Mouse (Mus musculus) layer of hippocampus, postnatal 14 days (tissue): ENCODE data around the gene Rell1. TPM values are rescaled to one million over a fixed set of nuclear protein-coding genes. Genes with fewer than 3 reads are reported as not detected.
"Not testable (repeated sequence)": the region's sequence is repeated elsewhere in the genome, so short reads cannot be mapped to it uniquely, and the experiment has no call there.

ENCODE experiments used
- DNase-seq, 2 experiments: peaks; one replicate each; pipeline ENCODE4 v3.0.0; 2021 to 2022; ENCODE audit warnings: low spot score in 2 of 2, mixed read lengths in 1 of 2
- total RNA-seq, 2 experiments: library from RNA; stranded (reverse); gene quantifications; 2 replicates each; pipeline ENCODE4 v1.2.3; 2021

Rell1 gene
- total RNA-seq, 2 experiments from 2014 or later = 15.4 to 15.7 TPM

DNA sequence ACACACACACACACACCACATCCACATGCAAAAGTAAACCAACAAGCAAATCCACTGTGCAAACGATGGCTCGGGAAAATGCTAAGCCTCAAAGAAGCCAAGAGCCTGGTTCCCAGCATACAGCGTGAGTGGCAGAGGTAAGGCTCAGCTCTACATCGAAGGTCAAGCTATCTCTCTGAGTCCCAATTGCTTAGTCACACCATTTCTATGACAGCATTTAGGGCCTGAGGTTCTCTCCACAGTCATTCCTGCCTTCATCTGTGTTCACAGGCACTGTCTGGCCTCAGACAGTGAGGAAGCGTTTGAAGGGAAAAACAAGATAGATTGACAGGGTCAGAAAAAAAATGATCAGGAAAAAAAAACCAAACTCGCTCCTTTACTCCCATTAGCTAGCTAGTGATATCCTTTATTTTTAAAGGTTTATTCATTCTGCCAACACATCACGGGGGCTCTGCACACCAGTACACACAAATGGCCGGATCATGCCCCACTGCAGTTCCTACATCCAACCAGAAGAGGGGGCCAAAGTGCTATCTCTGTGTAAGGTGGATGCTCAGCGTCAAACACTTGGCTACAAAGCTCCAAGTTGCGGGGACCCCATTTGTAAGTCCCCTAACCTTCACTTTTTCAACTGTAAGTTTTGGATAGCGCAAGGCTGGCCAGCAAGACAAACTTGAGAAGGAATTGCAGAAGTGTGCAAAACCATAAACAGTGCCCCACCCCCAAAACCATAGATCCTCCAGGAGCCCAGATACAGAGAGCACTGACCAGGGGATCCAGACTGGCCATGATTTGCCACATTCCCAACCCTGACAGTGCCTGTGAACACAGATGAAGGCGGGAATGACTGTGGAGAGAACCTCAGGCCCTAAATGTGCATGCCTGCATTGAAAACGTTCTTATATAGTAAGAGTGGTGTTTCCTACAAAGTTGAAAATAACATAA is 62.3 kb downstream of the Rell1 start:
- DNase-seq = peak; percentile 86 to 91

DNA sequence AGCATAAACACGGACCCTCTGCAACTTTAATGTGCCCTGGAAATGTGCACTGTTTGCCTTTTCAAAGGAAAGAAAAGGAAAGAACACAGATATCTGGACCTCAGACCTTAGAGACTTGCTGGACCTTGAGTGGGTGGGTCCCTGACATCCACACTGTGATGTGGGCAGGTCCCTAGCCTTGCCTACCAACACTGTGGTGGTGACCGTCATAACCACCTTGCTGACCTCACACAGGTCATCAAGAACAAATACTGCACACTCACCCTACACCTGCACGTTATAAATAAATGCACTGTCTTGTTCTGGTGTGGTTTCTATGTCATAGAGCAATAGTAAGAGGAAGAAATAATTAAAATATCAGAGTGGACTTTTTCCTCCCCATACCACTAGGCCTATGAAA is 65.4 kb downstream of the Rell1 start:
- DNase-seq = no peak

DNA sequence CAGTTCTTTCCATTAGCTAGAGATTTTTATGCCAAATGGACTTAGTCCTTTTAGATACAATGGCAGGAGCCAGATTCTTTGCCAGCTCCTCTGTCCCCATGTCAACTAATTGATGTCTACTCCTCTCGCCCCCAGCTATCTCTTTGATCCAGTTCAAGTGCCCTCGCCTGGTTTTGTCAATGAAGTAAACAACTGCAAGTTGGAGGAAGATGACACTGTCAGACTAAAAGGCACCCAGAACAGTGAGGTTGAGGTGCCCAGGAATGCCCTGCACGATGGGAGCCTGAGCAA is 70.9 kb downstream of the Rell1 start:
- no peak for DNase-seq

DNA sequence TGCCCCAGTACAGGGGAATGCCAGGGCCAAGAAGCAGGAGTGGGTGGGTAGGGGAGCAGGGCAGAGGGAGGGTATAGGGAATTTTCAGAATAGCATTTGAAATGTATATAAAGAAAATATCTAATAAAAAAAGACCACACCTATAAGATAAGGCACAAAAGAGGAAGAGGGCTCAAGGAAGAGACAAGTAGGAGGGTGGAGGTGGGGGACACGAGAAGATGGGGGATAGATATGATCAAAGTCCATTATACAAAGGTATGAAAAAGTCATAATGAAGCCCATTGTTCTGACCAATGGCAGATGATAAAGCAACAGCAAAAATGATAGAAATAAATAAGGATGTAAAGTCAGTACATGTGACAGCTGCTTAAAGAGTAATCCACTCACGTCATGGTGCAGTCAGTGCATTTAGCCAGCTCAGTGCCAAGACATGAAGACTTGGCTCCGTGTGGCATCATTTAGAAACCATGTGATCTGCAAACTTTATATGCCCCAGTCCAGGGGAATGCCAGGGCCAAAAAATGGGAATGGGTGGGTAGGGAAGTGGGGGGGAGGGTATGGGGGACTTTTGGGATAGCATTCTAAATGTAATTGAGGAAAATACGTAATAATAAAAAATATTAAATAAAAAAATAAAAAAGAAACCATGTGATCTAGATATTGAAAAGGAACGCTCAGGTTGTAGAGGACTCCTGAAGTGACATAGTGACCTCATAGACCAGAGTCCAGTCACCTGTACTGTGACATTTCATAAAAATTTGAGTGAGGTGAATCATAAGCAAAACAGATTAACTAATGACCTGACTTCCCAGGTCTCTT is 71.5 kb downstream of the Rell1 start:
- not testable (repeated sequence) for DNase-seq

DNA sequence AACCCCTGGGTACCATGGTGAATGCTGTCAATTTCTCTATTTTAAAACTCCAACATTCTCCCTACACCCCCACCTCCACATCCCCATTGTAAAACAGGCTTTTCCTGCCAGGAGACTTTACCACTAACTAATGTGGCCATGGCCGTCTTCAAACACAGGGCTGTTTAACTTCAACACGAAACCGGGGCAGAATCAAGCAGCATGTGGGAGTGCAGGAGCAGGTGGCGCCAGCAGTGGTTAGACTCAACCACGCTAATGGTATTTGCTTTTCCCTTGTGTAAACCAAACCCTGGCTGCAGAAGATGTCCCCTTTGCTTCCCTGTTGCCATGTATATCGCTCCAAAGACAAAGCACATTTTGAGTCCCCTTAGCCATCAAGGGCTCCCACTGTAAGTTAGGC is 76.8 kb downstream of the Rell1 start:
- DNase-seq = no peak

DNA sequence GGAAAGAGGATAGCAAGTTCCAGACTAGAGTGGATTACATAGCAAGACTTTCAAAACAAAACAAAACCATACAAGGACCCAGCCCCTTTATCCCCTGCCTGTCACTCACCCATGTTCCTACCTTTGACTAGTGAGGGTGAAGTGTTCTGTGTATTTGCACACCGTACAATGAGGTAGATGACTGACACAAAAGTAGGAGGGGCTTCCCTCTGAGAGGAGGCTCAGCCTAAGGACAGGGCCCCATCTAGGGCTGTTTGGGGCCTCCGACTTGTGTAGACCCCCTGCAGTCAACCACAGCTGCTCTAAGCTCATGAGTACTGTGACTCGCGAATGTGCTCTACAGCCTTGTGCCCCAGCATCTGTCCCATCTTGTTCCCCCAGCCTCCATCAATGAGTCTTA is 77.5 kb downstream of the Rell1 start:
- DNase-seq = no peak

DNA sequence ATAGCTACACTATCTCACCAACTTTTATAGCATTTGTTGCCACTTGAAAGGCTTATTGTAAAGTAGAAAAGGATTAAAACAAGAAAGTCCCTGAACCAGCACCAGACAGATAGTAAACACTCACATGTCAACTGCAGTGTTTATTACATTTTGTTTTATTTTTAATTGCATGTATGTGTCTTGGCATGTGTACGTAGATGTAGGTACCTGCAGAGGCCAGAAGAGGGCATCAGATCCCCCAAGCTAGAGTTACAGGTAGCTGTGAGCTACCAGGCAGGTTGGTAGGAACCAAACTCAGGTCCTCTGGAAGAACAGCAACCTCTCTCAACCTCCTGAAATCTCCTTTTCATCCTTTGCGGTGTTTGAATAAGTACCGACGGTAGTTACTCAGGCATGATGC is 81.6 kb downstream of the Rell1 start:
- no peak for DNase-seq

DNA sequence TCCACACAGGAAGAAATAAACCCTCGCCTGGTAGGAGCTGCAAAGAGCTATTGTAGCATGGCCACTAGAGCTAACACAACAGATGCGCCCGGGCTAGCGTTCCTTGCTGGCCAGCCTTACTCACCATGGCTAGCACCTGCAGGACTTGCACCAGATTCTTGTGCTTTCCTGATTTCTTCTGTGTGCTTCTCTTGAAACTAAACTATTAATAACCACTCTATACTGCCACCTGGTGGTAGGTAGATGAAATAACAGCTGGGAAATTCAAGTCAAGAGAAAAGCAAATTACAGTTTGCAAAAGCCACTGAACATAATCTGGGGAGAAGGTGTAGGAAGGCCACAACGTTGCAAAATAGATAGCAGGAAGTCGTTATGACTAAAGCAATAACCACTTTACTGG is 82.0 kb downstream of the Rell1 start:
- peak in 1 of 2 experiments; percentile 64 for DNase-seq

DNA sequence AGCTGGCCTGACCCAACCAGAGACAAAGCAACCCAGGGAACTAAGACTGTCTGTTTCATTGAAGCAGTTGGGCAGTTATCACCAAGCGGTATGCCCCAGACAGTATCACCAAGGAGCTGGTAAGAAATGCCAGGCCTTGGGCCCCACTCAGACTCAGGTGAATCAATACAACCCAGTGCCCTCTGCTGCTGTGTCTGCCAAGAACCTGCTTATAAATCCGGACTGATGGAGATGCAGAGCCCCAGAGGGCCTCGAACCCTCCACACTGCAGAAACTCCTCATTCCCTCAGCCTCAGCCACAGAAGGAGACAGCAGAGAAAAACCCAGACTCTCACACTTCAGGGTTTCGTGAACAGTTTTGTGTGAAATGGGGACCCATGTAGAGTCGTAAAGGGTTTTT is 82.4 kb downstream of the Rell1 start:
- no peak for DNase-seq

DNA sequence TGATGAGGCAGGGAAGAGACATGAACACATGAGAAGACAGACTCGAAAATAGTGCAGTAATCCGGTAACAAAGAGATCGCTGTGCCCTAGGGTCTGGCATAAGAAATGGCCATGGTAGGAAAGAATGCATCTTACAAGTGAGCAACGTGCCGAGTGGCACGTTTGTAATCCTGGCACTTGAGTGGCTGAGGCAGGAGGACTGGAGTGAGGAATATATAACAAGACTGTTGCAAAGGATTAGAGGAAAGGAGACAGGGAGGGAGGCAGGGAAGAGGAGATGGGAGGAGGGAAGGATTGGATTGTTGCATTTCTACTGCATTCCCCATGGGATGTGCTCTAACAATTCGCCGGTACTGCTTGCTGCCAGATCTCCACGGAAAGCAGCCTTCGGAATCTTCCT is 89.7 kb downstream of the Rell1 start:
- no peak for DNase-seq

DNA sequence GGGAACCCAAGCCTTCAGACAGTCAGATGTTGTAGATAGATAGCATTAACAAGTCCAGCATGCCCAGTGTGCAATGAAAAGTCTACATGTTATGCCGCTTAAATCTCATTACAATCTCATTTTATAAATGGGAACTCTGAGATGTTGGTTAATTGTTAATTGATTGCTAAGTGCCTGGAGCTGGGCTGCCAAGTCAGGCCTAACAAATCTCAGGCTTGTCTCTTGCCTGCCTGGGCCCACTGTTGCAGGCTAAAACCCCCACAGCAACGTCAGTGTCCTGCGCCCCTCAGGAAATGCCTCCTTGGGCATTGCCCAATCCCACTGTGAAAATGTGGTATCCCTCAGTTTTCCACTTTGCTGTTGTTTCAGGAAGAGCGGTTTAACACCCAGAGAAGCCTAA is 92.6 kb downstream of the Rell1 start:
- no peak for DNase-seq

DNA sequence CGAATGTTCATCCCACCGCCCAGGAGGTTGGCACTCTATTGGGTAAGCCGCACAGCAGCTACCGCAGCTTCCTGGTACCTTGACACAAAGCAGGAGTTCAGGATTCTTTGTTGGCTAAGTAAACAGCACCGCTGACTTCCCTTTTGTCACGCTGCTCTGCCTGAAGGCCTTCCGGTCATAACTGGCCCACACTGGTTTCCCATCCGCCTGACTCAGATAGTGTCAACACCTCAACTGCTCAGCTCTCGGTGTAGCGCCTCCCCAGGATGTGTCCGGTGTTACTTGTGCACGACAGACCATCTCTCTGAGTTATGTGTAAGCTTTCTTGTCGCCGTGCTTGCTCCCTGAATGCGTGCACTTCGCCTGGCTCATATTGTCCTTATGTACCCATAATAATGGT is 93.8 kb downstream of the Rell1 start:
- no peak for DNase-seq

DNA sequence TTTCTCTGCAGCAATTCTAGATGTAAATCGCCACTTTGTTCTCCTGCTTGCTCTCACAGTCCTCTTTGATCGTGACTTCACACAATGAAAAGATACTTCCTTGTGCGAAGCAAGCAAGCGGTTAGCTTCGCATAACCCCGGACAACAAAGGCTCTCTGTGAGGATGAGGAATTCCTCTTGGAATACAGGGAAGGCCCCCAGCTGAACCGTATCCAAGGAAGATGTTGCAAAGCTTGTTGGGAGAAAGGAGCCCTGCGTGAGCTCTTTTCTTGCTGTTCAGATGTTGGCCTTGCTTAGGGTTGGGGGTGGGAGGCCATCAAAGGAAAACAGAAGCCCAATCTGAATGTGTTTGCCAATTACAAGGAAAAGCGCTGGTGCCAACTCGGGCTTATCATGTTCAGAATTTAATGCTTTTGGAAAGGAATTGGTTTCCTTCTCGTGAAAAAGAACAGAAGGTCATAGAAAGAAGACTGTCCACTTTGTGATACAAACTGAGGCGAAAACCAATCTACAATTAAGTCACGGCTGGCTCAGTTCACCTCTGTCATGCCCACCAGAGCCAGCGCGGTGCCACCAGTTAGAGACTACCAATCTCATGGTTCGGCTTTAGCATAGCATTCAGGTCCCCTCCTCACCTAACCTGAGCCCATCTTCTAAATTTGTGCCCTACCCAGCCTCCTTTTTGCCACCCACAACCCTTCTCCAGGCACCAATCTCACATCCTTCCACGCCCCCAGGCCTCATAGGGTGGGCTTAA is 96.3 kb downstream of the Rell1 start:
- peak; percentile 48 to 79 for DNase-seq

DNA sequence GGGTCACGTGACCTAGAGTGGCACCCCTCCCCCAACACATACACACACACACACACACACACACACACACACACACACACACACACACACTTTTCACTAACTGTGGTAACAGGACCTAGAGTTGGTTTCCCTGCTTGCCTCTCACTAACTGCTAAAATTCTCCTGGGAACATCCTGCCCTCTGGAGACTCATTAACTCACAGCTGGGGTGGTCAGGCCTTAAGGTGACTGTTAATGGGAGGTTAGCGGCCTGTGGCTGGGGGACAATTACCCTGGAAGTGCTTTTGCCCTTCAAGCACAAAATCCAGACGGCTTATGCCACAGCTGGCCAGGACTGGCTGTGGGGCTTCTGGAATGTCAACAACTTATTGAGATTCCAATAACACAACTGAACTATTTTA is 101.3 kb downstream of the Rell1 start:
- no peak for DNase-seq

DNA sequence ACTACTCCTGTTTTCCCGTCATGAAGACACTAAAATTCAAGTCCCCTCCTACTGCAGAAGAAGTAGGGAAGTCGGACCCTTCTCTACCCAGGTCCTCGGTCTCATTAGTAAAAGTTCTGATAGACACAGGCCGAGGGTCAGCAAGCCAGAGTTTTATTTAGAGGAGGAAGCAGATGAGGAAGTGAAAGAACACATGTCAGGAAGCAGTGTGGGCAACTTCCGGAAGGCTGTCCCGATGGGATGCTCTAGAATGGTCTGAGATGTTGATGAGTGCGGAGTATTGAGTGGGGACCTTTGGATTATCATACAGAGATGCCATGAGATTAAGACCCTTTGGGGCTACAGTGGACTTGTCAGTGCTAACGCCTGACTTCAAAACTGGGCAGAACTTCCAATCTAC is 109.8 kb downstream of the Rell1 start:
- DNase-seq = no peak

Other genes starting within 250 kb of the Rell1 start
- 1 to 10 TPM; 5.9 to 6.5 TPM for gene 0610040J01Rik, start 156.5 kb downstream of the Rell1 start, total RNA-seq
- 10 to 100 TPM; 10.9 to 11.0 TPM for gene Pgm2, start 124.1 kb upstream of the Rell1 start, total RNA-seq
- gene Tbc1d1, start 187.4 kb upstream of the Rell1 start, total RNA-seq = 10 to 100 TPM; 25.2 to 30.5 TPM